Mouse (Mus musculus): ENCODE measurements around the gene Tfap2c.

GRCm38 (mm10) chr2:172551872-172552271 is 2.5 kb downstream of the Tfap2c start:
- no peak for TF ChIP-seq CTCF (IDR thresholded peaks at IDR 0.05; ENCODE audit: low read depth)
- TF ChIP-seq EP300 (optimal IDR thresholded peaks at IDR 0.05) = no peak
